Mouse (Mus musculus) bone marrow, adult 2 months (tissue): ENCODE results near the gene Gtsf1l. TPM values are rescaled to one million over a fixed set of nuclear protein-coding genes. Genes with fewer than 3 reads are reported as not detected.

Experiments
- H3K27ac ChIP-seq: fragments of 200-500 bp; 2 replicates; pipeline ENCODE4 v1.5.1; 2012; ENCODE audit warnings: low read depth, mild to moderate bottlenecking, control low read depth, inconsistent platforms, low read length; ENCODE audit not compliant: control insufficient read depth, poor library complexity, insufficient read depth
- H3K4me1 ChIP-seq: fragments of 200-500 bp; 2 replicates; pipeline ENCODE4 v1.6.1; 2011; ENCODE audit warnings: low read length; ENCODE audit not compliant: control insufficient read depth, insufficient read depth
- H3K4me3 ChIP-seq: fragments of 200-500 bp; replicated peaks from 2 replicates; pipeline ENCODE3; 2011; ENCODE audit warnings: mild to moderate bottlenecking, low read depth, low read length, control low read depth; ENCODE audit not compliant: control insufficient read depth
- CTCF ChIP-seq: fragments of 200-500 bp; IDR thresholded peaks from 2 replicates; pipeline ENCODE4 v1.5.1; 2011; ENCODE audit warnings: low read length, control low read depth; ENCODE audit not compliant: control insufficient read depth, insufficient read depth
- POLR2A ChIP-seq: fragments of 200-500 bp; IDR thresholded peaks from 2 replicates; pipeline ENCODE4 v1.6.1; 2011; ENCODE audit warnings: low read depth, mild to moderate bottlenecking, control low read depth, low read length, borderline replicate concordance; ENCODE audit not compliant: control insufficient read depth
- WGBS: fragments of 180-500 bp; shearing (Covaris S2); methylation state at CpG from one replicate; pipeline ENCODE4 v1.1.7; 2018; 5-methylcytosine and 5-hydroxymethylcytosine counted together
- polyA plus RNA-seq: library from polyadenylated mRNA; stranded (reverse); fragments of >200 nt; gene quantifications from 2 replicates; pipeline ENCODE4 v1.2.4, GENCODE M21; 2011; ENCODE audit warnings: low replicate concordance; ENCODE audit not compliant: missing spikeins, insufficient read depth, insufficient read length

Gtsf1l gene
- polyA plus RNA-seq: 10.0 TPM in 1 of 2 replicates, not detected in the other

GRCm38 (mm10) chr2:163087728-163088127 is at the start of gene Gtsf1l:
Gene Gtsf1l (minus strand): TSS chr2:163087855.
- Histone ChIP-seq H3K27ac (no peak within 1 kb of the TSS), H3K4me3 (no peak within 1 kb of the TSS), H3K4me1 (peaks cover 2% of the 10 kb centered on the region)
- no peak for TF ChIP-seq CTCF
- no peak for TF ChIP-seq POLR2A
- WGBS: 64% methylated on average over 9 of the region's 9 CpGs

GRCm38 (mm10) chr2:163136996-163137395 is 49.3 kb upstream of the Gtsf1l start:
- Histone ChIP-seq H3K27ac (no peak overlapping the region), H3K4me1 (no peaks in the 10 kb centered on the region), H3K4me3 (no peak overlapping the region)
- no peak for TF ChIP-seq CTCF
- TF ChIP-seq POLR2A: no peak

- H3K4me1 ChIP-seq: no peaks in the 10 kb centered on the region
- WGBS: 77% methylated on average over 6 of the region's 6 CpGs
- TF ChIP-seq POLR2A: no peak
- no peak for TF ChIP-seq CTCF
Measured at GRCm38 (mm10) chr2:163135931-163136330, 48.3 kb upstream of the Gtsf1l start.

GRCm38 (mm10) chr2:163132314-163132713 is 44.7 kb upstream of the Gtsf1l start:
- Histone ChIP-seq H3K4me1 (no peaks in the 10 kb centered on the region), H3K4me3 (no peak overlapping the region), H3K27ac (no peak overlapping the region)
- 89% methylated on average over 5 of the region's 5 CpGs for WGBS
- TF ChIP-seq CTCF (no peak), POLR2A (no peak)

More at GRCm38 (mm10) chr2:163135931-163136330, 48.3 kb upstream of the Gtsf1l start:
- Histone ChIP-seq H3K27ac (no peak overlapping the region), H3K4me3 (no peak overlapping the region)

GRCm38 (mm10) chr2:163130837-163131236 is 43.2 kb upstream of the Gtsf1l start:
- TF ChIP-seq CTCF (no peak), POLR2A (no peak)

GRCm38 (mm10) chr2:163123496-163123895 is 35.8 kb upstream of the Gtsf1l start:
- 71% methylated on average over 5 of the region's 5 CpGs for WGBS
- TF ChIP-seq CTCF (no peak), POLR2A (no peak)
- Histone ChIP-seq H3K4me1 (no peaks in the 10 kb centered on the region; the same call in 1 of the 2 replicates), H3K27ac (no peak overlapping the region), H3K4me3 (no peak overlapping the region)

More at GRCm38 (mm10) chr2:163130837-163131236, 43.2 kb upstream of the Gtsf1l start:
- Histone ChIP-seq H3K27ac (no peak overlapping the region), H3K4me1 (no peaks in the 10 kb centered on the region), H3K4me3 (no peak overlapping the region)
- WGBS: 79% methylated on average over 5 of the region's 5 CpGs

- 17% methylated on average over 9 of the region's 9 CpGs for WGBS
- TF ChIP-seq POLR2A (no peak), CTCF (no peak)
- Histone ChIP-seq H3K4me3 (no peak overlapping the region), H3K27ac (no peak overlapping the region), H3K4me1 (no peaks in the 10 kb centered on the region; the same call in 1 of the 2 replicates)
Measured at GRCm38 (mm10) chr2:163122319-163122718, 34.7 kb upstream of the Gtsf1l start.

- Histone ChIP-seq H3K27ac (no peak overlapping the region), H3K4me3 (no peak overlapping the region), H3K4me1 (no peaks in the 10 kb centered on the region; the same call in 1 of the 2 replicates)
- 40% methylated on average over 3 of the region's 3 CpGs for WGBS
- no peak for TF ChIP-seq POLR2A
- TF ChIP-seq CTCF: no peak
Measured at GRCm38 (mm10) chr2:163121353-163121660, 33.7 kb upstream of the Gtsf1l start.

GRCm38 (mm10) chr2:163120626-163121352 is 33.1 kb upstream of the Gtsf1l start:
- 47% methylated on average over 15 of the region's 15 CpGs for WGBS
- no peak overlapping the region for H3K4me3 ChIP-seq
- TF ChIP-seq POLR2A (no peak), CTCF (no peak)

More at GRCm38 (mm10) chr2:163120626-163121352, 33.1 kb upstream of the Gtsf1l start:
- Histone ChIP-seq H3K4me1 (no peaks in the 10 kb centered on the region; the same call in 1 of the 2 replicates), H3K27ac (no peak overlapping the region)
